Mouse (Mus musculus): Measurements from ENCODE around the gene Mtus2. TPM values are rescaled to one million over a fixed set of nuclear protein-coding genes. Genes with fewer than 3 reads are reported as not detected.
A peak's percentile ranks its signal among the peaks of the same experiment; 100 is the strongest.

Mtus2 gene
- polyA plus RNA-seq, 1 experiment from 2014 or later = 15.8 TPM

- Histone ChIP-seq H3K27ac (ENCODE audit: low read depth, low read length) (no peak overlapping the region), H3K4me2 (replicated peaks; ENCODE audit: low read depth) (no peak overlapping the region), H3K36me3 (ENCODE audit: control insufficient read depth, insufficient read depth) (no peaks in the 10 kb centered on the region; the same call in 1 of the 2 replicates), H3K9me3 (ENCODE audit: control insufficient read depth) (no peaks in the 10 kb centered on the region), H3K4me1 (replicated peaks; ENCODE audit: control insufficient read depth, insufficient read depth, low read length) (no peaks in the 10 kb centered on the region), H3K27me3 (replicated peaks; ENCODE audit: control insufficient read depth, insufficient read depth, low read length) (no peaks in the 10 kb centered on the region), H3K4me3 (ENCODE audit: low read depth, low read length) (no peak overlapping the region), H3K9ac (ENCODE audit: low read depth, low read length) (no peak overlapping the region)
- 92% methylated on average over 9 of the region's 9 CpGs for WGBS
- no peak for ATAC-seq
- no peak for TF ChIP-seq CTCF (IDR thresholded peaks at IDR 0.05; ENCODE audit: low read depth)
These were observed 142.2 kb downstream of the Mtus2 start for GRCm38 (mm10) chr5:148099356-148099755.

DNA sequence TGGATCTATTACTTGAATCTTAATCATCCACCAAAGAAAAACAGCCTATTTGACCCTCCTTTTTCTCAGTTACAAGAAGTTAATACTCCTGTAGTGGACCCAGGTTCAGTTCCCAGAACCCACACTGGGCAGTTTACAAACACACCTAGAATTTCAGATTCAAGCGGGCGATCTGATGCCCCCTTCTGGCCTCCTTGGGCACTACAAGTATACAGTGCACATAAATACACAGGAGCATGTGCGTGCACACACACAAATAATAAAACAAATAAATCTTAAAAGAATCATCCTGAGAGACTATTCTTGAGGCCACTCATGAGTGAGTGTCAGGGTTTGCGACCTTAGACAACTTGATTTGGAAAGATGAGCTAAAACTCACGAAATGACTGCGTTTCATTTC, 150.2 kb downstream of the Mtus2 start:
- WGBS = 89% methylated on average over 6 of the region's 6 CpGs
- no peaks in the 10 kb centered on the region for H3K27me3 ChIP-seq (replicated peaks; ENCODE audit: control insufficient read depth, insufficient read depth, low read length)
- H3K27ac ChIP-seq (ENCODE audit: low read depth, low read length) = no peak overlapping the region
- no peak overlapping the region for H3K9ac ChIP-seq (ENCODE audit: low read depth, low read length)
- H3K4me1 ChIP-seq (replicated peaks; ENCODE audit: control insufficient read depth, insufficient read depth, low read length) = no peaks in the 10 kb centered on the region
- H3K9me3 ChIP-seq (ENCODE audit: control insufficient read depth) = no peaks in the 10 kb centered on the region
- peak; percentile 42 for TF ChIP-seq CTCF (IDR thresholded peaks at IDR 0.05; ENCODE audit: low read depth)
- H3K36me3 ChIP-seq (ENCODE audit: control insufficient read depth, insufficient read depth) = no peaks in the 10 kb centered on the region
- H3K4me2 ChIP-seq (replicated peaks; ENCODE audit: low read depth) = no peak overlapping the region
- no peak overlapping the region for H3K4me3 ChIP-seq (ENCODE audit: low read depth, low read length)
- ATAC-seq = no peak

DNA sequence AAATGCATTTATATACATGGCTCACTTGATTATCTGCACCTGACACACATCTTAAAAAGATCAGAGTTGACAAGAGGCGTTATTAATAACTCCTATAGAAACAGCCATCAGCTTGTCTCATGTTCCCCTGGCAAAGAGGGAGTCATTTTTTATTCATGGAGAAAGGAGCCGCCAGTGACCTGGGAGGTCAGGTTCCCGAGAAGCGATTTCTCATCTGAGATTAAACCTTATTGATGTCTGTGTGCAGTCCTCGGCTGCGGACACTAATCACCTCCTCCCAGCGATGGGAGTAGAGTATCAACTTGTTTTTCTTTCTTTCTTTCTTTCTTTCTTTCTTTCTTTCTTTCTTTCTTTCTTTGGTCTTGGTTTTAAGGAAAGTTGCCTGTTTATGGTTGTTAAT, 150.8 kb downstream of the Mtus2 start:
- ATAC-seq = no peak
- TF ChIP-seq CTCF (IDR thresholded peaks at IDR 0.05; ENCODE audit: low read depth) = no peak
- H3K27ac ChIP-seq (ENCODE audit: low read depth, low read length) = no peak overlapping the region
- H3K4me1 ChIP-seq (replicated peaks; ENCODE audit: control insufficient read depth, insufficient read depth, low read length) = no peaks in the 10 kb centered on the region
- no peak overlapping the region for H3K4me2 ChIP-seq (replicated peaks; ENCODE audit: low read depth)
- H3K9me3 ChIP-seq (ENCODE audit: control insufficient read depth) = no peaks in the 10 kb centered on the region
- no peak overlapping the region for H3K9ac ChIP-seq (ENCODE audit: low read depth, low read length)
- H3K36me3 ChIP-seq (ENCODE audit: control insufficient read depth, insufficient read depth) = no peaks in the 10 kb centered on the region
- no peak overlapping the region for H3K4me3 ChIP-seq (ENCODE audit: low read depth, low read length)
- no peaks in the 10 kb centered on the region for H3K27me3 ChIP-seq (replicated peaks; ENCODE audit: control insufficient read depth, insufficient read depth, low read length)
- WGBS = 56% methylated on average over 7 of the region's 7 CpGs

DNA sequence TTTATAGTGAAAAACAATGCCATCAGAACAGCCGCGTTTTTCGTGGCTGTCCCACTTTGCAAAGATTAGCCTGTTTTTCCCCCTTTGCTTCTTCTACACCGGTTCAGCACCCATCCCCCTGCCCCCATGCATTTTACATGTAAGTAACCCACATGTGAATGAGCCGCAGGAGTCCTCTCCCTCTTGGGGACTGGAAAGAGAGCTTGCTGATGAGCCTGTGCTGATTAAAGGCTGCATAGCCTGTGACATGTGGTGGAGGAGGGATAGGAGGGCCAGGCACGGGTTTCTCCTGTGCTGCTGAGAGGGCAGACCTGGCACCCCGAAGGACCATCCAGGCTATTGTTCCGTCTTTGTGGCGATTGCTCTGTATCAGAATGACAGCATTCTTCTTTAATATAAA, 151.2 kb downstream of the Mtus2 start:
- no peaks in the 10 kb centered on the region for H3K9me3 ChIP-seq (ENCODE audit: control insufficient read depth)
- no peak overlapping the region for H3K4me2 ChIP-seq (replicated peaks; ENCODE audit: low read depth)
- no peaks in the 10 kb centered on the region for H3K27me3 ChIP-seq (replicated peaks; ENCODE audit: control insufficient read depth, insufficient read depth, low read length)
- no peak overlapping the region for H3K4me3 ChIP-seq (ENCODE audit: low read depth, low read length)
- no peaks in the 10 kb centered on the region for H3K36me3 ChIP-seq (ENCODE audit: control insufficient read depth, insufficient read depth)
- no peak for ATAC-seq
- no peak for TF ChIP-seq CTCF (IDR thresholded peaks at IDR 0.05; ENCODE audit: low read depth)
- no peak overlapping the region for H3K27ac ChIP-seq (ENCODE audit: low read depth, low read length)
- no peak overlapping the region for H3K9ac ChIP-seq (ENCODE audit: low read depth, low read length)
- no peaks in the 10 kb centered on the region for H3K4me1 ChIP-seq (replicated peaks; ENCODE audit: control insufficient read depth, insufficient read depth, low read length)
- 70% methylated on average over 9 of the region's 9 CpGs for WGBS

- 75% methylated on average over 15 of the region's 15 CpGs for WGBS
- ATAC-seq = no peak
These were observed 158.2 kb downstream of the Mtus2 start for GRCm38 (mm10) chr5:148115207-148115817.

GRCm38 (mm10) chr5:148124354-148124753, 167.2 kb downstream of the Mtus2 start:
- 82% methylated on average over 12 of the region's 12 CpGs for WGBS
- Histone ChIP-seq H3K27ac (ENCODE audit: low read depth, low read length) (no peak overlapping the region), H3K9me3 (ENCODE audit: control insufficient read depth) (no peaks in the 10 kb centered on the region), H3K27me3 (replicated peaks; ENCODE audit: control insufficient read depth, insufficient read depth, low read length) (no peaks in the 10 kb centered on the region), H3K4me1 (replicated peaks; ENCODE audit: control insufficient read depth, insufficient read depth, low read length) (no peaks in the 10 kb centered on the region), H3K36me3 (ENCODE audit: control insufficient read depth, insufficient read depth) (no peaks in the 10 kb centered on the region), H3K4me2 (replicated peaks; ENCODE audit: low read depth) (no peak overlapping the region), H3K9ac (ENCODE audit: low read depth, low read length) (no peak overlapping the region), H3K4me3 (ENCODE audit: low read depth, low read length) (no peak overlapping the region)
- TF ChIP-seq CTCF (IDR thresholded peaks at IDR 0.05; ENCODE audit: low read depth) = no peak
- no peak for ATAC-seq

More at GRCm38 (mm10) chr5:148115207-148115817, 158.2 kb downstream of the Mtus2 start:
- TF ChIP-seq CTCF (IDR thresholded peaks at IDR 0.05; ENCODE audit: low read depth) = no peak
- H3K4me2 ChIP-seq (replicated peaks; ENCODE audit: low read depth) = no peak overlapping the region
- no peak overlapping the region for H3K9ac ChIP-seq (ENCODE audit: low read depth, low read length)
- no peaks in the 10 kb centered on the region for H3K36me3 ChIP-seq (ENCODE audit: control insufficient read depth, insufficient read depth)
- H3K27me3 ChIP-seq (replicated peaks; ENCODE audit: control insufficient read depth, insufficient read depth, low read length) = no peaks in the 10 kb centered on the region
- no peak overlapping the region for H3K4me3 ChIP-seq (ENCODE audit: low read depth, low read length)
- no peaks in the 10 kb centered on the region for H3K9me3 ChIP-seq (ENCODE audit: control insufficient read depth)
- H3K4me1 ChIP-seq (replicated peaks; ENCODE audit: control insufficient read depth, insufficient read depth, low read length) = no peaks in the 10 kb centered on the region
- no peak overlapping the region for H3K27ac ChIP-seq (ENCODE audit: low read depth, low read length)

Data from intestine, postnatal 0 days (tissue).